Mouse (Mus musculus) Patski (cell line): ENCODE data around the gene Gsg1. TPM values are rescaled to one million over a fixed set of nuclear protein-coding genes. Genes with fewer than 3 reads are reported as not detected.

Source experiments
- ATAC-seq: fragments of 100-300 bp; one replicate; pipeline ENCODE4 v1.8.0; 2021
- CTCF ChIA-PET: fragments of 350-600 bp; sonication (Branson Sonifier 250); formaldehyde crosslinking; loops from one replicate; lab custom pipeline; 2022; ENCODE audit warnings: inconsistent platforms; lab: Charles Lee
- POLR2A ChIA-PET: fragments of 350-600 bp; sonication (Branson Sonifier 250); formaldehyde crosslinking; loops from one replicate; lab custom pipeline; 2022; ENCODE audit warnings: antibody characterized with exemption, inconsistent platforms; lab: Charles Lee
- DNase-seq: peaks from one replicate; pipeline ENCODE4 v3.0.0-alpha.2; 2011; ENCODE audit warnings: low read depth, low spot score
- H3K27me3 ChIP-seq: fragments of 371-371 bp; one replicate; pipeline ENCODE4 v1.5.1; 2021
- CTCF ChIP-seq: fragments of 100-300 bp; IDR thresholded peaks from one replicate; pipeline ENCODE4 v1.5.1; 2021
- in situ Hi-C: fragments of 300-500 bp; cut with MboI; formaldehyde crosslinking; loops from 3 replicates; pipeline ENCODE4 v1.11.1; 2018; ENCODE audit warnings: low pct_unique_long_range_greater_than_20kb, mixed read lengths
- polyA plus RNA-seq: library from polyadenylated mRNA; unstranded; gene quantifications from one replicate; pipeline ENCODE4 v1.2.3, GENCODE M21; 2021

The Gsg1 gene
- polyA plus RNA-seq, 1 experiment from 2014 or later: 0.05 TPM

DNA sequence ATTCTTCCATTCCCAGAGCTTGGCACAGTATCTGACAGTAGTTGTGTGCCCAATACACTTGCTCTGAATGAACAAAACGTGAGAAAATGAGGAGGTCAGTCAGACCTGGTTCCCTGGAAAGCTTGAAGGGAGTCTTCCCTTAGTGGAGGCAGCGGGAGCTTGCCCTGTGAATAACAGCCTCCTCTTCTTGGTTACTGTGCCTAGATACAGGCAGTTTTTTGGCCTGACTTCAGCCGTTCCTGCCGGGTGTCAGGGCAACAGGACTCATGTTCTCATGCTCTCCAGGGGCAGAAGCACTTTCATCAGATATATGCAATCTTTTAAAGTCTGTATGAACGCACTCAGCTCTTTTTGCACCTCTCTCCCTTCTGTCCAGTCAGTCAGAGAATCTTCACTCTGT lies 25.1 kb upstream of the Gsg1 start:
- ChIA-PET POLR2A (no interaction called here), CTCF (interaction anchor here (1.0 to 1.2 kb wide), 2 partner anchors 16 to 408 kb away, joined by 3 to 4 read pairs; no protein-coding TSS in a partner anchor)
- no peak for DNase-seq

DNA sequence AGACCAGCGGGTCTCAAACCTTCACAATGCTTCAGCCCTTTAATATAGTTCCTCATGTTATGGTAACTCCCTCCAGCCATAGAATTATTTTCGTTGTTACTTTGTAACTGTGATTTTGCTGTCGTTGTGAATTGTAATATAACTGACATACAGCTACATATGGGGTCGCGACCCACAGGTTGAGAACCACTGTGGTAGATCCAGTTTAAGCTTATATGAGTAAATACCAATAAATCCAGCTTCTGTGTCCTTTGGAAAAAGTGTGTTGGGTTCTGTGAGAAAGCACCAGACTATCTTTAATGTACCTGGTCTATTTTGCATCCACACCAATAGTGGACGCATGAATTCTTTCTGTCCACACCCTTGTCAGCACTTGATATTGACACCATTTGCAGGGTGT lies 24.2 kb upstream of the Gsg1 start:
- no peak for TF ChIP-seq CTCF
- in situ Hi-C loops: no loop called here

More for the DNA sequence above, 25.1 kb upstream of the Gsg1 start:
- no peak for ATAC-seq
- in situ Hi-C loops: no loop called here
- H3K27me3 ChIP-seq: no peaks in the 10 kb centered on the region
- TF ChIP-seq CTCF: no peak

DNA sequence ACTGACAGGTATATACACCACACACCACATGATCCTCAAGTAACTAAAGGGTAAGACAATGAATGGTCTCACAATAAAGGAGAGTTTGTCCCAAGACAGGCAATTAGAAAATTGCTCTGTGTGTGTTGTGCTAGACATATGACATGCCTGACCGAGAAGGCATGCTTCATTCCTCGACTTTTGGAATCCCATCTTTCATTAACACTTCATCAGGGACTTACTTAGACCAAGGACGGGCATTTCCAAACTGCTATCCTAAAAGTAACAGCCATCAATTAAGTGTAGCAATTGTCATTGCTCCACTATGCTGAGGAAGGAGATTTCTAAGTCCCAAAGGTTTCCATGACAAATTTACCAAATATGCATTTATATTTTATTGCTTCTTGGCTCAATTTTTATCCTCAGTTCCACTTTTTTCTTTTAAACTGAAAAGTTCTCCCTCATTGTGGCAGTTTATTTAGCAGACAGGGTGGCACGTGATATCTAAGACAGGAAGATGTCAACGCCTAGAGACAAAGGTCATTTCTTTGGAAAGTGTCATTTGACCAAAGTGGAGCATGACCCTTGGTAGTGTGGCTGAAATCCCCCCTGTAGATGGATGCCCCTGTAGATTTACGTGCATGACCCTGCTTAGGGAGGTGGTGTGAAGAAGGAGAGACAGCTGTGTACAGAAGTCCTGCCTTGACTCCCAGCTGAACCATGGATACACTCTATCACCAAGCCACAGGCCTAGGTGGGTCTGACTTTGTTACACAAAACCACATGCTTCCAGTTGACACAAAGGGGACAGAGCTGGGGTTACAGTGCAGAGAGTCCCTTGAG lies 22.5 kb upstream of the Gsg1 start:
- ATAC-seq (no peak), DNase-seq (no peak)
- CTCF ChIA-PET: interaction anchor here (1.2 kb wide), 1 partner anchor 17 kb away, joined by 3 read pairs; no protein-coding TSS in a partner anchor

More for the DNA sequence above, 24.2 kb upstream of the Gsg1 start:
- DNase-seq (no peak), ATAC-seq (no peak)
- no peaks in the 10 kb centered on the region for H3K27me3 ChIP-seq
- POLR2A ChIA-PET: no interaction called here
- CTCF ChIA-PET: interaction anchor here (1.0 to 1.2 kb wide), 4 partner anchors 10 to 17 kb away, joined by 3 to 4 read pairs (median 4); no protein-coding TSS in a partner anchor

DNA sequence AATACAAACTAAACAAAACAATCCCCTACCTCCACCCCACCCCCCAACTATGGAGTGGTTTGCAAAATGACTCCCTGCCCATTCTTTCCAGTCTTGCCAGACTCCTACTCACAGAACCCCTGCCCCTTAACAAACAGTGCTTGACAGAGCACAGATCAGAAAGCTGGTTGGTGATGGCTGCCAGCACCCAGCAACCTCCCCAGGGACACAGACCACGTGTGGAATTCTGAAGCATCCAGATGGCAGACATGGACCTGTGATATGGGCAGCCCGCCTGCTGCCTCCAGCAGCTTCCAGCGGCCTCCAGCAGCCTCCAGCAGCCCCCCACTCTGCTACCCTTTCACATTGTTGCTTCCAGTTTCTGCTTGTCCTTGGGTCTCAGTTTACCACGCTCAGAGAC lies 21.1 kb upstream of the Gsg1 start:
- ChIA-PET POLR2A (no interaction called here), CTCF (interaction anchor here (0.9 to 1.6 kb wide), 2 partner anchors 14 to 16 kb away, joined by 4 to 5 read pairs; no protein-coding TSS in a partner anchor)
- H3K27me3 ChIP-seq: no peaks in the 10 kb centered on the region
- ATAC-seq (no peak), DNase-seq (no peak)
- in situ Hi-C loops: no loop called here
- no peak for TF ChIP-seq CTCF

More for the DNA sequence above, 22.5 kb upstream of the Gsg1 start:
- no peak for TF ChIP-seq CTCF
- no peaks in the 10 kb centered on the region for H3K27me3 ChIP-seq
- in situ Hi-C loops: no loop called here
- POLR2A ChIA-PET: interaction anchor here (1.0 kb wide), 1 partner anchor 26 kb away, joined by 3 read pairs; no protein-coding TSS in a partner anchor

DNA sequence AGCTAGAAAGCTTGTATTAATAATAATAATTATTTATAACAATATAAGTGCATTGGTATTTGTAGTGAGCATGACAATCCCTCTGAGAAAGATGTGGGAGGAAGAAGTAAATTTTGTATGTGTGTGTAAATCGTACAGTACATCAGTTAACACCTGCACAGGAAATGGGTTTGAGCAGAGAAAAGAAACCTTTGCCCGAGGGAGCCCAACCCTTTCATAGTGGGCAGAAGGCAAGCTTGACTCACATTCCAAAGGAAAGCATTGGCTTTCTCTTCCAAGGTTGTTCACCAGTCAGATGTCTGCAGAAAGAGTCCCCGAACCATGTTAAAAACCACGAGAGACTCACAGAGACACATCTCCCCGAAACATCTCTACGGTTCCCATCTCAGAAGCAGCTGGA lies 18.9 kb upstream of the Gsg1 start:
- H3K27me3 ChIP-seq: no peaks in the 10 kb centered on the region
- POLR2A ChIA-PET: no interaction called here
- in situ Hi-C loops: no loop called here
- TF ChIP-seq CTCF: no peak
- DNase-seq (no peak), ATAC-seq (no peak)
- CTCF ChIA-PET: interaction anchor here (1.2 kb wide), 1 partner anchor 16 kb away, joined by 3 read pairs; no protein-coding TSS in a partner anchor

DNA sequence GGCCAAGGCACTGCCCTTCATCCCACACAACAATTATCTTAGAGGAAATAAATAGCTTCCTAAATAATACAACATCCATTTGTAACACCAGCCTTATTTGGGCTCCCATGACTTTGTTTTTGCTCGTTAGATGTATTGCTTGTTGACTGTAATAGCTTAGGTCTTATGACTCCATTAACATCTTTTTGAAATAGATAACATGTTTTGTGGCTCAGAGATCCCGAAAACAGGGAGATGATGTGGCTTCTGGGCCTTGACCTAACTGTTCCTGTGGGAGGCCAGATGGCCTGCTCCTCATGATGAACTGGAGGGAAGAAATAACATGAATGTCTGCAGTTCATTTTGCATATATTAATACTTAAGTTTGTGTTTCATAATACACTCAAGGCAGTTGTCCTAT lies 17.6 kb upstream of the Gsg1 start:
- TF ChIP-seq CTCF: no peak
- no peaks in the 10 kb centered on the region for H3K27me3 ChIP-seq
- in situ Hi-C loops: no loop called here
- CTCF ChIA-PET: interaction anchor here (1.0 to 1.3 kb wide), 2 partner anchors 18 to 20 kb away, joined by 3 to 4 read pairs; no protein-coding TSS in a partner anchor
- no peak for DNase-seq
- POLR2A ChIA-PET: no interaction called here
- no peak for ATAC-seq

DNA sequence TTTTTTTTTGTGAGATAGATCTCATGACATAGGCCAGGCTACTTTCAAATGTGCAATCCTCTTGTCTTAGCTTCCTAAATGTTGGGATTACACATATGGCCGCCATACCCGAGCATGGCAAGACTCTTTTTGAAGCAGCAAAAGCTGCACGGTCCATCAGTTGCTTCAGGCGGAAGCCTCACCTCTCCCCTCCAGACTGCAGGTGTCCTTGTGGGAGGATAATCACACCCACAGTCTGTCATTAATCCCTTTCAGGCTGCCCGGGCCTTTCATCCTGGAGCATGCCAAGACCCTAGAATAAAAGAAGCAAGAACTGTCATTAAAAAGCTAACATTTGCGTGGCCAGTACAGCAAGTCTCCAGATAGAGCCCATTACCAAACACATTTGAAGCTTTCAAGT lies 15.5 kb upstream of the Gsg1 start:
- no peak for TF ChIP-seq CTCF
- POLR2A ChIA-PET: interaction anchor here (0.7 kb wide), 1 partner anchor 260 kb away, joined by 4 read pairs; no protein-coding TSS in a partner anchor
- CTCF ChIA-PET: no interaction called here
- ATAC-seq (no peak), DNase-seq (no peak)
- in situ Hi-C loops: no loop called here
- no peaks in the 10 kb centered on the region for H3K27me3 ChIP-seq

DNA sequence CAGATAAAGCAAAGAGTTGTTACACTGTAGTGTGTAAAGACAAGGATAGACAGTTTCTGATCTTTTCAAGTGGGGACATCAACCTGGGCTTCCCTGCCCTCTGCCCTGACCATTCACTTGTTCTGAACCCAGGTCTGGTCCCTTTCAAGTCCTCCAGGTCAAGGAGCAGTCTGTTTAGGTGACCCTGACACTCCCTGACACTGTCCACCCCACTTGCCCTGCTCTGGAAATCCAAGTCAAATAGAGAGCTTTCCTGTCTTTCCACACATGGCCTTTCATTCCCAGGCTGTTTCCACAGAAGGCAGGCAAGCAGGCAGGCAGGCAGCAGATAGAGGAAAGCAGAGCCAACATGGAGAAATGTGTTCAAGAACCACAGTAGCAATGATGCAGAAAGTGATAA lies 14.2 kb upstream of the Gsg1 start:
- H3K27me3 ChIP-seq: no peaks in the 10 kb centered on the region
- DNase-seq (no peak), ATAC-seq (no peak)
- CTCF ChIA-PET: no interaction called here
- TF ChIP-seq CTCF: no peak
- in situ Hi-C loops: no loop called here
- POLR2A ChIA-PET: no interaction called here

DNA sequence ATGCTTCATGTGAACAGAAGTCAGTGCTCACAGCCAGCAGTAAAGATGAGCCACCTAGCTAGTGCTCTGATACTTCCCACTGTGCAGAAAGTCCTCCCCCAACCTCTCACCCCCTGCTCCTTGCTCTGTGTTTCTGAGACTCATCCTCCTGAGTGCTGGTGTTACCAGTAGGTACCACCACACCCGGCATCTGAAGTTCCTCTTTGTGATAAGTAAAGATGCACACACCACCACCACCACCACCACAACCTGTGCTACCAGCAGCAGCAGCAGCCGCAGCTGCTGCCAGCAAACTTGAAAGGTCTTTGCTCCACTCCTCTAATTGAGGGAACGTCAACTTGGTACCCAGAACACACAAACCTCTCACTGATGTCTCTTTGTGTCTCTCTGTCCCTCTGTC lies 13.1 kb upstream of the Gsg1 start:
- in situ Hi-C loops: no loop called here
- no peak for DNase-seq
- no peaks in the 10 kb centered on the region for H3K27me3 ChIP-seq
- CTCF ChIA-PET: interaction anchor here (2.0 kb wide), 1 partner anchor 146 kb away, joined by 4 read pairs; no protein-coding TSS in a partner anchor
- no peak for ATAC-seq
- POLR2A ChIA-PET: no interaction called here
- TF ChIP-seq CTCF: no peak

DNA sequence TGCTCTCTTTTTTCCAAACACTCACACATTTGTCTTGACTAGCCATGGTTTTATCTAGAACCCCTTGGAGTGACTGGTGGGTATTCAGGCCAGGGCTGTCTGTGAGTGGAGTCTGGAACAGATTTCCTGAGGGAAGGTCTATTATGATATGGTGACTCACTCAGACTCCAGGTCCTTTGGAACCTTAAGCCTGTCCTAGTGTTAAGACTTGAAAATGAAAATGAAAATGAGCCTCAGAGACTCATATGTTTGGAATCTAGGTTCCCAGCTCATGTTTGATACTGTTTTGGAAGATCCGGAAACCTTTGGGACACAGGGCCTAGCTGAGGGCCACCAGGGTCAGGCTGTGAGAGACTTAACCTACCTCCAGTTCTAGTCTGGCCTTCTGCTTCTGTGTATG lies 11.9 kb upstream of the Gsg1 start:
- POLR2A ChIA-PET: no interaction called here
- CTCF ChIA-PET: interaction anchor here (0.7 to 2.0 kb wide), 3 partner anchors 25 to 147 kb away, joined by 3 to 4 read pairs (median 3); no protein-coding TSS in a partner anchor
- no peaks in the 10 kb centered on the region for H3K27me3 ChIP-seq
- no peak for DNase-seq
- peak; percentile 31 for ATAC-seq
- no peak for TF ChIP-seq CTCF
- in situ Hi-C loops: no loop called here

DNA sequence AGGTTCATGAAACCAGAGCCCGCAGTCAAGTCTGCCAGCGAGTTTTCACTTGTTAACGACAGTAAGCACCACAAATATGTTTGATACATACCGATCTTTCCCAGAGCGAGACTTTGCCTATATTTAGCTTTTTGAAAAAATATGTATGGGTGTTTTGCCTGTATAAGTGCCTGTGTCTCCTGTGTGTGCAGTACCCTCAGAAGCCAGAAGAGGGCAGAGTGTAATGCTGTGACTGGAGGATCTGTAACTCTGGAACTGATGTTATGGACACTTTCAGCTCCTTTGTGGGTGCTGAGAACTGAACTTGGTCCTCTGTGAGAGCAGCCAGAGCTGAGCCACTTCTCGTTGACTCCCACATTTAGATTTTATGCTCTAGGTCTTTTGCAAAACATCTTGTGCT lies 10.0 kb upstream of the Gsg1 start:
- in situ Hi-C loops: no loop called here
- DNase-seq: no peak
- H3K27me3 ChIP-seq: no peaks in the 10 kb centered on the region
- peak; percentile 50 for TF ChIP-seq CTCF
- CTCF ChIA-PET: interaction anchor here (0.7 to 0.9 kb wide), 3 partner anchors 14 to 119 kb away, joined by 3 read pairs; no protein-coding TSS in a partner anchor
- POLR2A ChIA-PET: no interaction called here
- no peak for ATAC-seq
